Mouse (Mus musculus) layer of hippocampus, adult 6 months (tissue): Measurements from ENCODE around the gene Olfr804. TPM values are rescaled to one million over a fixed set of nuclear protein-coding genes. Genes with fewer than 3 reads are reported as not detected.

Experiments
- long read RNA-seq, 2 experiments: library from polyadenylated mRNA; unstranded; transcript quantifications; one replicate each; pipeline ENCODE4 v2.0.0; 2019 to 2020
- microRNA-seq: library from miRNA; unstranded; fragments of <30 nt; microRNA quantifications from one replicate; pipeline ENCODE4 v1.2.0, GENCODE M21; 2020
- polyA plus RNA-seq: library from polyadenylated mRNA; unstranded; fragments of <200 nt; fragmentation: Nextera tagmentation; gene quantifications from 2 replicates; pipeline ENCODE4 v1.2.3, GENCODE M21; 2021

The Olfr804 gene
- not detected in 2 replicates for polyA plus RNA-seq
- long read RNA-seq, experiment 1, result 0 reads
- long read RNA-seq, experiment 2, result 0 reads

DNA sequence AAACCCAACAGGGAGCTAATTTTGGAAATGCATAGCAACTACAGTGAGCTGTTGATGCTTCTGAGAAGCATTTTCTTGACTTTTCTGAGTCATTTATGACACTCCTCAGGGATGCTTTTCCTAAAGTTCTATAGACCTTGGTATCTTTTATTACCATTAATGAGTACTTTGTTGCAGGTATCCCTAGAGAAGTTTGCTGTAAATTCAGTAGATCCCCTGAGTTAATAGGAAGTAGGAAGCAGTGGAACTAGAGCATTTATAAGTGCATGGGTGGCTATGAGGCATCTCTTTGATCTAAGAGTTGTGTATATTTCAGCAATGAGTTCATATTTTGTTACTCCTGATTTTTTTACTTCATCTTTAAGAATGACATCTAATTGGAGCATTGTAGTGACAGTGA lies at the start of gene Olfr804:
Gene Olfr804 (plus strand): TSS at position 301 of the 400 bp plus-strand sequence.

GRCm38 (mm10) chr10:129657394-129657793 lies 45.6 kb upstream of the Olfr804 start, which contains the start of gene Olfr800:
Gene Olfr800, plus strand, starts transcription at chr10:129657694.

GRCm38 (mm10) chr10:129673765-129674164 lies 29.2 kb upstream of the Olfr804 start, which contains the start of gene Olfr801:
Gene Olfr801, minus strand, starts transcription at chr10:129673865.

GRCm38 (mm10) chr10:129688069-129688468 lies 14.9 kb upstream of the Olfr804 start, which contains the start of gene Olfr802:
Gene Olfr802, minus strand, starts transcription at chr10:129688169.

GRCm38 (mm10) chr10:129694186-129694585 lies 8.8 kb upstream of the Olfr804 start, which contains the start of gene Olfr803:
Gene Olfr803, minus strand, starts transcription at chr10:129694286.

DNA sequence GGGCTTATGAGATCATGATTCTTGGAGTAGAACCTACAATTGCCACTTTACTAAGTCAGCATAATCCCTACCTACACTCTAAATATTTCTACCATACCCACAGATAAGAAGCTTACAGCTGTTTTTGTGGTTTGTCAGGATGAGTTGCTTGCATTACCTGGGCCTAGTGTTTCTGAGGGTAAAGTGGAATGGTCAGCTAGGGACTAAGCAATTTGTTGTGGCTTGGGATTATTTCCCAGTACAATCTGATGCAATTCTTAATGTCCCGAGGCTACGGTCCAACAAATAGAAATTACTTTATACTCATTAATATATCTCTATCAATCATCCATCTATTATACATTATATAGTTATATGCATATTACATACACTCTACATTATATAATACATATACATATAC lies 26.3 kb downstream of the Olfr804 start, which contains the start of gene Olfr805:
Gene Olfr805 (minus strand): TSS at position 101 of the 400 bp plus-strand sequence.

DNA sequence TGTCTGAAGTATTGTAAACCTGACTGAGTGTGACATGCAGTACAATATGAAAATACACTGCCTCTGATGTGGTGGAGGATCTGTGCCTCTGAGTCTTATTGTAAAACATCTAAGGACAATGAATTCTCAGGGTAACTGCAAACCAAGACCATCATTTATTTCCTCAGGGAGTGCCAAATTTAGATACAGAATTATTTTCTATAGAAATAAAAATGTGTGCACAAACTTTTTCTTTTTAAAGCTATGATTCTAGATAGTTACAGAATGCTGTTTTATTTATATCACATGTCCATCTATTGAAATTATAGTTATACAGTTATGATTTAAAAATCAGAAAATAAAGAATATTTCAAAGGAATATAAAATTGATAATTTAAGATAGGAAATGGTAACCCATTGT lies 38.8 kb downstream of the Olfr804 start, which contains the start of gene Olfr806:
Gene Olfr806 (minus strand): TSS at position 101 of the 400 bp plus-strand sequence.

GRCm38 (mm10) chr10:129757693-129758092 lies 54.7 kb downstream of the Olfr804 start, which contains the start of gene Olfr807:
Gene Olfr807, minus strand, starts transcription at chr10:129757793.

Small RNAs within 50 kb of the gene (microRNA-seq; reads per million reads assigned to microRNA genes)
- gene Gm24485, result not detected

Other genes with a start within 250 kb of the Olfr804 start
- not detected in 2 replicates for gene Olfr787, start 241.3 kb upstream of the Olfr804 start, polyA plus RNA-seq
- gene Olfr788, start 232.2 kb upstream of the Olfr804 start, polyA plus RNA-seq, result not detected in 2 replicates
- not detected in 2 replicates for gene Olfr789, start 218.5 kb upstream of the Olfr804 start, polyA plus RNA-seq
- not detected in 2 replicates for gene Olfr790, start 204.7 kb upstream of the Olfr804 start, polyA plus RNA-seq
- gene Olfr791, start 181.4 kb upstream of the Olfr804 start, polyA plus RNA-seq, result not detected in 2 replicates
- not detected in 2 replicates for gene Olfr792, start 164.0 kb upstream of the Olfr804 start, polyA plus RNA-seq
- gene Olfr794, start 135.6 kb upstream of the Olfr804 start, polyA plus RNA-seq, result not detected in 2 replicates
- not detected in 2 replicates for gene Olfr796, start 90.6 kb upstream of the Olfr804 start, polyA plus RNA-seq
- not detected in 2 replicates for gene Olfr798, start 75.3 kb upstream of the Olfr804 start, polyA plus RNA-seq
- gene Olfr799, start 65.7 kb upstream of the Olfr804 start, polyA plus RNA-seq, result not detected in 2 replicates
- gene Olfr800, start 45.5 kb upstream of the Olfr804 start, polyA plus RNA-seq, result not detected in 2 replicates
- not detected in 2 replicates for gene Olfr801, start 29.3 kb upstream of the Olfr804 start, polyA plus RNA-seq
- gene Olfr802, start 15.0 kb upstream of the Olfr804 start, polyA plus RNA-seq, result 0.03 TPM in 1 of 2 replicates, not detected in the other
- not detected in 2 replicates for gene Olfr803, start 8.9 kb upstream of the Olfr804 start, polyA plus RNA-seq
- gene Olfr805, start 26.2 kb downstream of the Olfr804 start, polyA plus RNA-seq, result not detected in 2 replicates
- not detected in 2 replicates for gene Olfr806, start 38.7 kb downstream of the Olfr804 start, polyA plus RNA-seq
- not detected in 2 replicates for gene Olfr807, start 54.6 kb downstream of the Olfr804 start, polyA plus RNA-seq
- gene Olfr808, start 62.3 kb downstream of the Olfr804 start, polyA plus RNA-seq, result not detected in 2 replicates
- not detected in 2 replicates for gene Olfr809, start 71.4 kb downstream of the Olfr804 start, polyA plus RNA-seq
- gene Olfr810, start 91.7 kb downstream of the Olfr804 start, polyA plus RNA-seq, result not detected in 2 replicates
- not detected in 2 replicates for gene Olfr811, start 101.2 kb downstream of the Olfr804 start, polyA plus RNA-seq
- not detected in 2 replicates for gene Olfr812, start 142.9 kb downstream of the Olfr804 start, polyA plus RNA-seq
- not detected in 2 replicates for gene Olfr813, start 152.2 kb downstream of the Olfr804 start, polyA plus RNA-seq
- not detected in 2 replicates for gene Olfr814, start 176.6 kb downstream of the Olfr804 start, polyA plus RNA-seq
- gene Olfr815, start 202.7 kb downstream of the Olfr804 start, polyA plus RNA-seq, result not detected in 2 replicates
- not detected in 2 replicates for gene Olfr816, start 212.4 kb downstream of the Olfr804 start, polyA plus RNA-seq
- gene Olfr818, start 245.9 kb downstream of the Olfr804 start, polyA plus RNA-seq, result not detected in 2 replicates